Mouse (Mus musculus) CD4-positive naive resting alpha-beta T cell, adult 76 days (primary cell): ENCODE results near the gene AC170998.1. TPM values are rescaled to one million over a fixed set of nuclear protein-coding genes. Genes with fewer than 3 reads are reported as not detected.

Source experiments
- total RNA-seq: library from RNA; stranded (reverse); gene quantifications from one replicate; pipeline ENCODE4 v1.2.4, GENCODE M21; 2023

The AC170998.1 gene
- 14.3 TPM for total RNA-seq

GRCm38 (mm10) chr17:28725783-28726182 is at the start of gene AC170998.1:
TSS of gene AC170998.1 (plus strand) at chr17:28726083.

GRCm38 (mm10) chr17:28689586-28690283 is 36.1 kb upstream of the AC170998.1 start, which contains the start of gene Slc26a8:
TSS of gene Slc26a8 (minus strand) at chr17:28690233.

GRCm38 (mm10) chr17:28690776-28691686 is 34.9 kb upstream of the AC170998.1 start, which contains the start of gene Mapk14:
TSS of gene Mapk14 (plus strand) at chr17:28691329.

GRCm38 (mm10) chr17:28769121-28769874 is 43.4 kb downstream of the AC170998.1 start, which contains the start of gene Mapk13:
TSS of gene Mapk13 (plus strand) at chr17:28769297.

Other genes with a start within 250 kb of the AC170998.1 start
- 24.7 TPM for gene Fkbp5, start 208.6 kb upstream of the AC170998.1 start, total RNA-seq
- gene Armc12, start 195.3 kb upstream of the AC170998.1 start, total RNA-seq: 0.44 TPM
- not detected for gene Clpsl2, start 176.7 kb upstream of the AC170998.1 start, total RNA-seq
- 1.3 TPM for gene Clps, start 165.3 kb upstream of the AC170998.1 start, total RNA-seq
- gene Lhfpl5, start 150.4 kb upstream of the AC170998.1 start, total RNA-seq: not detected
- gene Srpk1, start 103.4 kb upstream of the AC170998.1 start, total RNA-seq: 330 TPM
- gene Slc26a8, start 35.9 kb upstream of the AC170998.1 start, total RNA-seq: 1.4 TPM
- gene Mapk14, start 34.8 kb upstream of the AC170998.1 start, total RNA-seq: 121 TPM
- not detected for gene Mapk13, start 43.2 kb downstream of the AC170998.1 start, total RNA-seq
- gene Brpf3, start 75.0 kb downstream of the AC170998.1 start, total RNA-seq: 47.1 TPM
- not detected for gene Pnpla1, start 132.3 kb downstream of the AC170998.1 start, total RNA-seq
- gene 4930539E08Rik, start 189.2 kb downstream of the AC170998.1 start, total RNA-seq: 0.38 TPM
- not detected for gene Pxt1, start 217.8 kb downstream of the AC170998.1 start, total RNA-seq
- 58.4 TPM for gene Kctd20, start 225.9 kb downstream of the AC170998.1 start, total RNA-seq